Mouse (Mus musculus): ENCODE results near the gene Fabp3. TPM values are rescaled to one million over a fixed set of nuclear protein-coding genes. Genes with fewer than 3 reads are reported as not detected.

Fabp3 gene
- polyA plus RNA-seq, 1 experiment from 2014 or later: 37.2 TPM

- H3K9me3 ChIP-seq: no peaks in the 10 kb centered on the region
- 0% methylated on average over 28 of the region's 29 CpGs for WGBS
- H3K27ac ChIP-seq: peak overlapping the region; percentile 89
- ATAC-seq (ENCODE audit: insufficient number of reproducible peaks, low FRiP score, low TSS enrichment, low read depth): peak; percentile 73
- H3K4me3 ChIP-seq: peak overlapping the region; percentile 78
- no peaks in the 10 kb centered on the region for H3K27me3 ChIP-seq
- peak overlapping the region; percentile 83 for H3K4me2 ChIP-seq
- no peaks in the 10 kb centered on the region; the same call in none of the 2 replicates for H3K36me3 ChIP-seq
- peak overlapping the region; percentile 72 for H3K9ac ChIP-seq
- H3K4me1 ChIP-seq: peaks cover 21% of the 10 kb centered on the region
Observed at GRCm38 (mm10) chr4:130274346-130275015, 33.9 kb upstream of the Fabp3 start.

DNA sequence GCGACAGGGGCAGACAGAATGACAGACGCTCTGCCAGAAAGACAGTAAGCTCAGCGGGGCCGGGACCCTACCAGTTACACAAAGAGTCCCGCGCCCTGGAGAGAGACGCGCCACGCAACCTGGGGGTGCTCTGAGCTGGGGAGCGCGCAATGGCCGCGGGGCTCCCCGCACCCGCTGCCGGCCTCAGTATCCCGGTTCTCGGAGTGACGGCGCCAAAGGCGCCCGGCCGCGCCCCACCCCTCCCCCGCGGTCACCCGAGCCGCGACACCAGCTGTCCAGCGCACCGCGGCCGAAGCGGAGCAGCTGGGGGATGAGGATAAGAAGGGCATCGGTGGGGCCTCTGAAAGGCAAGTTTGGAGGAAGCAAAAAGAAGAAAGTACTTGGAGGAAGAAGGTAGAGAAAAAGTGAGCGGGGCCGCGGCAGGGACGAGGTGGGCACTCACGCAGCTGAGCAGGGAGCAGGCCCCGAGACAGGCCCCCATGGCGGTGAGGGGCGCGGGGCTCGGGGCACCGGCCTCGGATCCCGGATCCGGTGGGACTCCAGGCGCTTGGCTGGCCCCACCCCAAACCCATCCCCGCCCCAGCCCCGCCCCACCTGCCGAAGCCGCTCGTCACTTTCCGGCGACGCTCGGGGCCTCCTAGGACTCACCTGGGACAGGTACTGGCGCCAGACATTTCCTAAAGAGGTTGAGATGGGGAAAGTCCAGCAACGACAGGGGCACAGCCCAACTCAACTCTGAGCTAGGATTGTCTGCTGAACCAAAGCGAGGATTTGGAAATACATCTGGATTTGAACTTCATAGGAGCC lies 33.2 kb upstream of the Fabp3 start:
- H3K9me3 ChIP-seq: no peaks in the 10 kb centered on the region
- peaks cover 21% of the 10 kb centered on the region for H3K4me1 ChIP-seq
- no peaks in the 10 kb centered on the region; the same call in none of the 2 replicates for H3K36me3 ChIP-seq
- no peaks in the 10 kb centered on the region for H3K27me3 ChIP-seq
- H3K9ac ChIP-seq: peak overlapping the region; percentile 72
- peak overlapping the region; percentile 89 for H3K27ac ChIP-seq
- ATAC-seq (ENCODE audit: insufficient number of reproducible peaks, low FRiP score, low TSS enrichment, low read depth): peak; percentile 42; the same call in 1 of the 2 replicates
- 2% methylated on average over 60 of the region's 62 CpGs for WGBS
- H3K4me3 ChIP-seq: peak overlapping the region; percentile 78
- H3K4me2 ChIP-seq: peak overlapping the region; percentile 83

GRCm38 (mm10) chr4:130275823-130276105 lies 32.6 kb upstream of the Fabp3 start:
- H3K9ac ChIP-seq: peak overlapping the region; percentile 72; the same call in 1 of the 2 replicates
- peak overlapping the region; percentile 83 for H3K4me2 ChIP-seq
- peak overlapping the region; percentile 78 for H3K4me3 ChIP-seq
- H3K9me3 ChIP-seq: no peaks in the 10 kb centered on the region
- WGBS: 42% methylated on average over 5 of the region's 5 CpGs
- peak overlapping the region; percentile 89; the same call in 1 of the 2 replicates for H3K27ac ChIP-seq
- H3K4me1 ChIP-seq: peaks cover 23% of the 10 kb centered on the region
- no peaks in the 10 kb centered on the region; the same call in none of the 2 replicates for H3K36me3 ChIP-seq
- ATAC-seq (ENCODE audit: insufficient number of reproducible peaks, low FRiP score, low TSS enrichment, low read depth): no peak
- no peaks in the 10 kb centered on the region for H3K27me3 ChIP-seq

- no peak overlapping the region for H3K4me2 ChIP-seq
- H3K27me3 ChIP-seq: no peaks in the 10 kb centered on the region
- WGBS: 55% methylated on average over 7 of the region's 7 CpGs
- no peak overlapping the region for H3K27ac ChIP-seq
- peaks cover 21% of the 10 kb centered on the region for H3K4me1 ChIP-seq
- H3K9ac ChIP-seq: no peak overlapping the region
- ATAC-seq (ENCODE audit: insufficient number of reproducible peaks, low FRiP score, low TSS enrichment, low read depth): no peak
- no peaks in the 10 kb centered on the region; the same call in 1 of the 2 replicates for H3K36me3 ChIP-seq
- no peaks in the 10 kb centered on the region for H3K9me3 ChIP-seq
- H3K4me3 ChIP-seq: no peak overlapping the region
Observed at GRCm38 (mm10) chr4:130276573-130277176, 31.7 kb upstream of the Fabp3 start.

DNA sequence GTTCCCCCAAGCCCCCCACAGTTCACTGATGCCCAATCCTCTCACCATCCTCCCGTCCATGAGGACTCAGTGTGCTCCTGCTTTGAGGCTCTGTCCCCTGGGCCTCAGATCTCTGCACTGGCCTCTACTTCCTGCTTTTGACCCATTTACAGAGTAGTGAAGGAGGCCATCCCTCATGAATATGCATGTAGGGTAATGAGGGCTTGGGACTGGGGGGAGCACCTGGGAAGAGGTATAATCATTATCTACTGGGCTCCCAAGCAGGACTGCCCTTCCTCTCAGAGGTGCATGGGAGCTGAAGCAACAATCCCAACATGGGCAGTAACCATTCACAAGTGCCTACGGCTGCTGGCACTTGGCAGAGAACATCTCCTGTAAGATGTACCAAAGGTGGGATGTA lies 29.3 kb upstream of the Fabp3 start, which contains the start of gene Serinc2:
Gene Serinc2, minus strand, starts transcription at position 101 of the 400 bp plus-strand sequence.
- H3K4me1 ChIP-seq: peaks cover 9% of the 10 kb centered on the region; the same call in 1 of the 2 replicates
- H3K36me3 ChIP-seq: no peaks in the 10 kb centered on the region
- no peak within 1 kb of the TSS for H3K4me3 ChIP-seq
- H3K9ac ChIP-seq: no peak within 1 kb of the TSS
- H3K9me3 ChIP-seq: no peaks in the 10 kb centered on the region
- WGBS: 48% methylated on average over 2 of the region's 2 CpGs
- H3K27me3 ChIP-seq: no peaks in the 10 kb centered on the region
- ATAC-seq (ENCODE audit: insufficient number of reproducible peaks, low FRiP score, low TSS enrichment, low read depth): no peak
- no peak within 1 kb of the TSS for H3K27ac ChIP-seq
- H3K4me2 ChIP-seq: no peak within 1 kb of the TSS

DNA sequence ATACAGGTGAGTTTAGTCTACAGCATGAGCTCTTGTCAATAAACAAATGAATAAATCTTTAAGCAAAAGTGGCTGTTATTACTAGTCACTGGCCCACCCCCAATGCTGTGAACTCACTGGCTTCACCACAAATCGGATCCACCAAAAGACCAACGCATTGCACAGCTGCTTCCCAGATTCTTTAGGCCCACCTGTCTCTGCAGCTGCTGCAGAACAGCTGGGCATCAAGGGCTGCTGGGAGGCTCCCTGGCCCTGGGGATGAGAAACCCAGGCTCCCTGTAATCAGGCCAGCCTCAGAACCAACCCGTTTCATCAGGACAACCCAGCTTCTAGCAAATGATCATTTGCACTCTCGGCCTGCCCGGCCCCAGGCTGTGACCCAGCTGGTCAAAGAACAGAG lies 25.5 kb upstream of the Fabp3 start:
- Histone ChIP-seq H3K4me2 (no peak overlapping the region), H3K27ac (no peak overlapping the region), H3K4me1 (0 out of 2 replicates have a peak, but pooled peaks cover 3% of the 10 kb centered on the region), H3K36me3 (no peaks in the 10 kb centered on the region), H3K9me3 (no peaks in the 10 kb centered on the region), H3K9ac (no peak overlapping the region), H3K4me3 (no peak overlapping the region), H3K27me3 (peaks cover 10% of the 10 kb centered on the region)
- 53% methylated on average over 5 of the region's 5 CpGs for WGBS
- ATAC-seq (ENCODE audit: insufficient number of reproducible peaks, low FRiP score, low TSS enrichment, low read depth): 0 out of 2 replicates have a peak, but pooled peaks have one; percentile 44

GRCm38 (mm10) chr4:130283826-130284225 lies 24.6 kb upstream of the Fabp3 start:
- Histone ChIP-seq H3K9me3 (no peaks in the 10 kb centered on the region), H3K27ac (no peak overlapping the region), H3K4me2 (no peak overlapping the region), H3K4me1 (0 out of 2 replicates have a peak, but pooled peaks cover 3% of the 10 kb centered on the region), H3K4me3 (no peak overlapping the region), H3K9ac (no peak overlapping the region), H3K36me3 (no peaks in the 10 kb centered on the region), H3K27me3 (peaks cover 10% of the 10 kb centered on the region)
- WGBS: 86% methylated on average over 9 of the region's 9 CpGs
- no peak for ATAC-seq (ENCODE audit: insufficient number of reproducible peaks, low FRiP score, low TSS enrichment, low read depth)

DNA sequence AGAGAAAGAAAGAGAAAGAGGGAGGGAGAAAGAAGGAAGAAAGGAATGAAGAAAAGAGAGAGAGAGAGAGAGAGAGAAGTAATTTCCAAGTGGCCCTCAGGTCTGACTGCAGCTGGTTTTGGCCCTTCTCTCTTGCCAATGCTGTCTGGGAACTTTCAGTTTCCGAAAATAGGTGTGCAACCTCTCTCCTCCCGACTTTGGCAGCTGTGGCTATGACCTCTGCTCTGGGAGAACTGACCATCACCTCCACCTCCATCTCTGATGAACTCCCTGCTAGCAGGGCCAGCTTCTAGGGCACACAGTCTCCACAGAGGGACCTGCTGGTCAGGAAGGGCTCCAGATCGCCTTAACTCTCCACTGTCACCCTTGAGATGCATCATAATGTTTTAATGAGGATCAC lies 21.9 kb upstream of the Fabp3 start:
- no peak overlapping the region for H3K9ac ChIP-seq
- H3K4me1 ChIP-seq: no peaks in the 10 kb centered on the region
- no peaks in the 10 kb centered on the region for H3K9me3 ChIP-seq
- H3K27ac ChIP-seq: no peak overlapping the region
- peaks cover 10% of the 10 kb centered on the region for H3K27me3 ChIP-seq
- 45% methylated on average over 3 of the region's 3 CpGs for WGBS
- no peak overlapping the region for H3K4me3 ChIP-seq
- no peaks in the 10 kb centered on the region for H3K36me3 ChIP-seq
- no peak for ATAC-seq (ENCODE audit: insufficient number of reproducible peaks, low FRiP score, low TSS enrichment, low read depth)
- no peak overlapping the region for H3K4me2 ChIP-seq

- no peak overlapping the region for H3K9ac ChIP-seq
- no peak for ATAC-seq (ENCODE audit: insufficient number of reproducible peaks, low FRiP score, low TSS enrichment, low read depth)
- H3K27ac ChIP-seq: no peak overlapping the region
- H3K9me3 ChIP-seq: no peaks in the 10 kb centered on the region
- 63% methylated on average over 3 of the region's 3 CpGs for WGBS
- H3K4me3 ChIP-seq: no peak overlapping the region
- no peak overlapping the region for H3K4me2 ChIP-seq
- peaks cover 10% of the 10 kb centered on the region for H3K27me3 ChIP-seq
- H3K4me1 ChIP-seq: no peaks in the 10 kb centered on the region
- no peaks in the 10 kb centered on the region for H3K36me3 ChIP-seq
Observed at GRCm38 (mm10) chr4:130289824-130290223, 18.6 kb upstream of the Fabp3 start.

- 0 out of 2 replicates have a peak, but pooled peaks have one; percentile 60 for ATAC-seq (ENCODE audit: insufficient number of reproducible peaks, low FRiP score, low TSS enrichment, low read depth)
Observed at GRCm38 (mm10) chr4:130292271-130292670, 16.1 kb upstream of the Fabp3 start.

GRCm38 (mm10) chr4:130294513-130294912 lies 13.9 kb upstream of the Fabp3 start:
- WGBS: 84% methylated on average over 8 of the region's 8 CpGs
- Histone ChIP-seq H3K4me3 (no peak overlapping the region), H3K27ac (no peak overlapping the region), H3K4me2 (no peak overlapping the region), H3K4me1 (peaks cover 7% of the 10 kb centered on the region), H3K9ac (no peak overlapping the region), H3K9me3 (no peaks in the 10 kb centered on the region), H3K36me3 (no peaks in the 10 kb centered on the region), H3K27me3 (no peaks in the 10 kb centered on the region)
- no peak for ATAC-seq (ENCODE audit: insufficient number of reproducible peaks, low FRiP score, low TSS enrichment, low read depth)

More at GRCm38 (mm10) chr4:130292271-130292670, 16.1 kb upstream of the Fabp3 start:
- Histone ChIP-seq H3K9me3 (no peaks in the 10 kb centered on the region), H3K9ac (no peak overlapping the region), H3K36me3 (no peaks in the 10 kb centered on the region), H3K4me2 (no peak overlapping the region), H3K27ac (no peak overlapping the region), H3K4me3 (no peak overlapping the region), H3K4me1 (peaks cover 7% of the 10 kb centered on the region), H3K27me3 (no peaks in the 10 kb centered on the region; the same call in 1 of the 2 replicates)
- 3% methylated on average over 4 of the region's 4 CpGs for WGBS

All from limb, embryonic 15.5 days (tissue).